Mouse (Mus musculus) c-Kit-positive CD71-negative TER-119-negative erythroid progenitor cells, embryonic 14.5 days (primary cell): ENCODE data around the gene Dnah17.

Experiments
- DNase-seq: peaks from one replicate; pipeline ENCODE4 v3.0.0-alpha.2; 2013; ENCODE audit warnings: low read depth

Gene Dnah17

GRCm38 (mm10) chr11:118085961-118086360 is 44.5 kb downstream of the Dnah17 start:
- no peak for DNase-seq

DNA sequence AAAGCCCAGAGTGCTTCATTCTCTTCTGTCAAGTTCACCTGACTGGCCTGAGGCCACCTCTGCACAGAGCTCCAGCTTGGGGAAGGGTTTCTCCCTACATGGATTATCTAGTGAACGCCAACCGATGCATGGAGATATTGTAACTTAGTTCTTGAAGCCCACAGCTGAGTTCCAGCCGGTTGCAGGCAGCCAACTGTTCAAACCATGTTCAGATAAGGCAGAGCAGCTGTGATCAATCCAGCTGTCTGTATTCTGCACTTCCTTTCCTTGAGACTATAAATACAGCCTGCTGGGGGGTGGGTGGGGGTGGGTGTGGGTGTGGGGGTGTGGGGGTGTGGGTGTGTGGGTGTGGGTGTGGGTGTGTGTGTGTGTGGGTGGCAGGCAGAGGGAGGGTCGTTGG is 45.3 kb downstream of the Dnah17 start:
- no peak for DNase-seq

DNA sequence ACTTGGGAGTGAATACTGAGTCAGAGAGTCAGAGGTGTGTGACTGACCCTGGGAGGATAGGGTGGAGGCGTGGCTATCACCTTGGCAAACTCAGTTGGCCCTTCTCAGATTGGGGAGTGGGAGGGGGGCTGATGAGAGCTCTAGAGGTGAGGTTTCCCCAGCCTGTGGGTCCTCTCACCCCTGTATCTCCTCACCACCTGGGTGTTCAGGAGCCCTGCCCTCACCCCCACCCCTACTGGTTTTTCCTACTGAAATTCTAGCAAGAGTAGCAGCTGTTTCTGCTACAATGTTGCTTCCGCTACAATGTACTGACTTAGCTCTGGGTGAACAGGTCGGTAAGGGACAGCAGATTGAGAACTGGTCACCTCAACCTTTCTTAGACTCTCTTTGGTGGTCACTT is 46.2 kb downstream of the Dnah17 start:
- no peak for DNase-seq

- DNase-seq: peak; percentile 58
These were observed 46.6 kb downstream of the Dnah17 start for GRCm38 (mm10) chr11:118083811-118084210.

GRCm38 (mm10) chr11:118082294-118082693 is 48.1 kb downstream of the Dnah17 start:
- no peak for DNase-seq

DNA sequence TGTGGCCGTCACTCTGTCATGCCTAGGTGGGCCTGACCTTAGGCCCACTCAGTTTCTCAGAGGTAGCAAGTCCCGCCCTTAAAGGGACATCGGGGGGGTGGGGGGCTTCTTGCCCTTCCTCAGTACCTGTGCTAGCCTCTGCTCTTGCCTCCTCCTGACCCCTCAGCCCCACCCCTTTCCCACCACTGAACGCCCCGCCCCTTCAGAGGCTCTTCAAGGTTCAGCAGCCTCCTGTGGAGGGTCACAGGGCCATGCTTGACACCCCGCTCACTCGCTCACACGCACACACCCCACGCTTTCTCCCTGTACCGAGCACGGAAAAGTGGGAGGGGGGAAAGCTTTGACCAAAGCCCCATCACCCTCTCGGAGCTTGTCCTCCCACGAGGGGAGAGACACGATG is 50.7 kb downstream of the Dnah17 start:
- no peak for DNase-seq

- no peak for DNase-seq
These were observed 53.5 kb downstream of the Dnah17 start for GRCm38 (mm10) chr11:118076929-118077328.

DNA sequence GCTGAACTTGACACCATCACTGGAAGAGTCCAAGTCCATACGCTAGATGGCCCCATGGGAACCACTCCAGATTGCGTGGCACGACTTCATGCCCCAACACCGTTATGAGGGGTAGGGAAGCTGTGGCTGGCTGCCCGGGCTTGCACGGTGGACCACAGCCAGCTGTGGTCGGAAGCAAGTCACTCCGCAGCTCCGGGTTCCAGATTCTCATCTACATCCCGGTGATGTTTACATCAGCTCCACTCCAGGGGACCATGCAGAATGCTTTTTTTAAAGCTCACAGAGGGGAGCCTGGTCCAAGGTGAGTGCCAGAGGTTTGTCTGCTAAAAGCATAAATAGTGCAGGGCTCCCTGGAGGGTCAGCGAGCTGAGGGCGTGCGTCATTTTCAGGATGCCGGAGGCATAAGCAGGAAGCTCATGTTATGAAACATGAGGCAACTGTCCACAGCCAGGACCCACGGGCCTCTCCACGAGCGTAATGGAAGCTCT is 55.4 kb downstream of the Dnah17 start:
- no peak for DNase-seq

- DNase-seq: no peak
These were observed 59.1 kb downstream of the Dnah17 start for GRCm38 (mm10) chr11:118071227-118071912.

DNA sequence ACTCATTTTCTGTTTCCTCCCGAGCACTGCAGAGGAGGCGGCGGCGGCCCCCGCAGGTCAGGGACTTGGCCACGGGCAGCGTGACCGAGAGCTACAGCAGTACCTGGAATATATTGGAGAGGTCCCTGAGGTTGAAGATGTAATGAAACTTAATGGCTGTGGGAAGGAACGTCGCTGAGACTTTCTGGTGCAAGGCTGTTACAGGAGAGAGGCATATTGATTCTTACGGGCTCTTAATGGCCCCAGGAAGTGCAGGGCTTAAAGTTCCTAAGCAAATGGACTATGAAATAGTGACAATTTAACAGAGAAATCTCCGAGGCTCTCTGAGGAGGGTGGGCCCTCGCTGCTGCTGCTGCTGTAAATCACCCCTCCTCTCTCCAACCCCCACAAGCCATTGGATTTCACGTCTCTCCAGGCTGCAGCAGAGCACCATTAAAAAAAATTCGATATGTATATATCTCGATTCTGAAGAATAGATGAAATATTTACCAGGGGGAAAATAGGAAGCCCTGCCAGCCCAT is 61.6 kb downstream of the Dnah17 start:
- DNase-seq: no peak

DNA sequence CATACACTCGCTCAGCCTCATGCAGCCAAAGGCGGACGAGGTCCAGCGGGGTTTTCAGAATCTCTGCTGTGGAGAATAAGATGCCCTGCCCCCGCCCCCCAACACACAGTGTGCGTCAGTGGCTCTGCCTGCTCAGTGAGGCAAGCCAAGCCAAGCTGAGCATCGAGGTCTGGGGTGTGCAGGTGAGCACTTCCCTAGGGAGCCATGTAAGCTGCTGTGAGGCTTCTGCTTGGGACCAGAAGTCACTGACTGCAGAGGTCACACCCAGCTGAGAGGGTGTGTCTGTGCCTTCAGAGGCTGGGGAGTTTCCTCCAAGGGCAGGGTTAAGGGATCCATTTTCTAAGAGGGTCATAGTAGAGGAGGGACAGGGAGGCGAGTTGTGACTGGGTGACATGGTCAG is 62.8 kb downstream of the Dnah17 start:
- no peak for DNase-seq

GRCm38 (mm10) chr11:118060038-118060437 is 70.4 kb downstream of the Dnah17 start:
- DNase-seq: no peak

DNA sequence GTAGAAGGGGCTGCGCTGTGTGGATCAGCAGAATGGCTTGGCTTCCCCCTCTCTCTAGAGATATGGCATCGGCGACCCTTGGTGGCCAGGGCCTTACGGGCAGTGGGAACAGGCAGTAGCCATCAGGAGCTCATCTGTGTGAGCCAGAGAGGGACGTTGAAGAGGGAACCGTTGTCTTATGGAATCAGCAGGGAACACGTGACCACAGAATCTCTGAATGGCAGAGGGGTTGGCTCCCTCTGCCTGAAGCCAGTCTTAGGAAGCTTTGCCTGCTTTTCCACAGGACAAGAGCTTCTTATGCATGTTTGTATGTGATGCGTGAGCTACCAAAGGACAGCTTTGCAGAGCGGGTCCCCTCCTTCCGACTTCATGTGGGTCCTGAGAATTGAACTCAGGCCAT is 71.6 kb downstream of the Dnah17 start:
- DNase-seq: no peak

DNA sequence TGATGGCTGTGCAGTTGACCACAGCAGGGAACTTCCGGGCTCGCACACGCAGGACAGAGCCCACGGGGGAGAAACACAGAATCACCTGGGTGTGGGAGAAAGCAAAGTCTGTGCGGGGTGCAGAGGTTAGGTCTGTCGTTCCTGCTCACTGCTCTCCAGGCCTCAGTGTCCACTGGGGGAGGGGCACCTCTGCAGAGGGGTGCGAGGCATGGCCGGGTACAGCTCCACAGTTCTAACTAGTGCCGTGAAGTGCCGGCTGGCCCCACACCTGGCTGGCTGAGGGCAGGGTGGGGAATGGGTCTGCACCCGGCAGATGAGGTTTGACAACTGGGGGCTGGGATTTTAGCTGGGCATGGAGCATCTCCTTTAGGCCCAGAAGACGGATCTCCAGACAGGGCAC is 72.1 kb downstream of the Dnah17 start:
- no peak for DNase-seq

- no peak for DNase-seq
These were observed 80.3 kb downstream of the Dnah17 start for GRCm38 (mm10) chr11:118050174-118050573.

DNA sequence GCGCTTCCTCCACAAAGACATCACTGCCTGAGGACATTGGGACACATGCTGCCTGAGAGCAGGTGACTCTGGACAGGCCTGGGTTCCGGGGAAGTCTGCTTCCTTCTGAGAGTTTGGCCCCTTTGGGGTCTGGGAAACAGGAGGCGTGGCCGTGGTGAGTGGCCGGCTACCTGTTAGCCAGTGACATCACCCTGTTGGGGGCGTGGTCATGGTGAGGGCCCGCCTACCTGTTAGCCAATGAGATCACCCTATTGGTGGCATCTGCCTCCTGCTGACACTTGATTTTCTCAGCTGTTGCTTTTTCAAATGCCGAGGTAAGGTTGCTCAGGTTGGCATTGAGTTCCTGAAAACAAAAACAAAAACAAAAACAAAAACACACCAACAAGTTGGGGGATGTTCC is 80.8 kb downstream of the Dnah17 start:
- no peak for DNase-seq

- DNase-seq: no peak
These were observed 87.0 kb downstream of the Dnah17 start for GRCm38 (mm10) chr11:118043293-118043907.

DNA sequence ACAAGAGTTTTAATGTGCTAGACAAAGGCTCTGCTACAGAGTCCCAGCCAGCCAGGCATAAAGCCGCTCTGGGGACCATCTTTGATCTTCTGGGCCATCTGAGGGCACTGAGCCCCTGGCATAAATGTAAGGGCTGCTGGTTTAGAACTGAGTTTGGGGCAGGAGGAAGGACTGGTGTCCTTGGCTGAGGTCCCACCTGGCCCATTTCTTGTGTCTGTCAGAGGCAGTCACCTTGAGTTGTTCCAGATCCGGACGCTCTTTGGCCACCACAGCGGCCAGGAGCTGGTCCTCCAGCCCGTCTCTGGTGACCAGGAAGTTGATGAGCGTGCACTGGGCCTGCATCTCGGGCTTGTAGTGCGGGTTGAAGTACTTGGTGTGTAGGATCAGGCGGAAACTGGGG is 87.6 kb downstream of the Dnah17 start:
- DNase-seq: no peak

DNA sequence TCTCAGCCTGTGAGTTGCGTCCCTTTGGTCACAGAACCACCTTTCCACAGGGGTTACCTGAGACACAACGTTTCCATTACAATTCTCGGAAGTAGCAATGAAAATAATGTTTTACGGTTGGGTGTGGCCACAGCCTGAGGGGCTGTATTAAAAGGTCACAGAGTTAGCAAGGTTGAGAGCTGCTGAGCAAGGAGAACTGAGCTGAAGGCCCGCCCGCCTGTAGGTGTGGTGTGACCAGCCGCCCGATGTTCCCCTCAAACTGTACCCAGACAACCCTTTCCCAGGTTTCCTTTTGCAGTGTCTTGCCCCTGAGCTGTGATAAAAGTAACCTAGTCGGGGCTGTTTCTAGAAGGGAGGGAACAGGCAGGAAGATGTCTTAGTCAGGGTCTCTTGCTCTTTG is 95.4 kb downstream of the Dnah17 start:
- DNase-seq: no peak

DNA sequence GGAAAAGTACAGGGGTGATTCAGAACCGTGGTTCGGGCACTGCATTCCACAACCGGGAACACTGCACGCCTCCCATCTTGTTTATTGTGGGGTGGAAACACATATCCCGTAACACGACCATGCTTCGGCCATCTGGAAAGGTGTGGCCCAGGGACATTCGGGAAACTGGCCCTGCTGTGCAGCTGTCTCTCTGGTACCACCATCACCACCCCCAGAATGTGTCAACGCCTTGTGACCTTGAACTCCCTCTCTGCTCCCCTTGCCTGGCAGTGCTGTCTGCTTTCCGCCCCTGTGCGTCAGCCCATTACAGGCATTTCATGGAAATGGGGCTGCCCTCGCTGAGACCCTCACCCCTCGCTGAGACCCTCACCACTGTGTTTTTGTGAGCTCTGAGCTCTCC is 96.0 kb downstream of the Dnah17 start:
- no peak for DNase-seq

DNA sequence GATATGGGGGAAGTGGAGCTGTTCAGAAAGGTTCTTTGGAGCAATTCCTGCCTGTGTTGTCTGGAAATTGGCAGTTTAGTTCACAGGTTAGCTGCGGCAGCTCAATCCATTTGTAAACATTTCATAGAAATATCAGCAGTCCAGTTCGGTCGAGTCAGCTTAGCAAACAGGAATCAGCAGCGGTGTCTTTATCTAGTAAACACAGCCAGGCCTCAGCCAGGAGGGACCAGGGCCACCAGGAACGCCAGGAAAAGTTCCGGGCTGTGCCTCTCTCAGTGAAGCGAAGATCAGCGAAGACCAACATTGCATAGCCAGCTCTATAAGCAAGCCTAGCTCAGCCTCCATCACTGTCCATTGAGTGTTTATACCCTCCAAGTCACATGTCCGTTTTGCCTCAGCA is 99.3 kb downstream of the Dnah17 start:
- no peak for DNase-seq

- DNase-seq: no peak
These were observed 101.3 kb downstream of the Dnah17 start for GRCm38 (mm10) chr11:118029170-118029569.

DNA sequence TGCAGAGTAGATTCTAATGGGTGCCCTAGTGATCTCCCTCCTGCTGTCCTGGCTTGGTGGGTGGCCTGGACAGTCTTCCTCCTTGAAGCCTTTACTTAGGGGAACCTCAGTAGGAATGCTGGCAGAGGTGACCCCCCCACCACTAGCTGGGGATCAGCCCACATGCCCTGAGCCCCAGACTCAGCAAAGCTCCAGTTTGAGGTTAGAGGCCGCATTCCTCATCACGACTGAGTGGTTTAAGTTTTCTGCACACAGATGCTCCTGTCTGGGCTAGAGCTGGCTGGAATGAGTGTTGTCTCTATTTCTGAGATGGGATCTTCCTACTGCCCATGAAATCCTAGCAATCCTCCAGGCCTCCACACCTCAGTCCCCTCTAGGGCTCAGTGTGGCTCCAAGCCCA is 106.3 kb downstream of the Dnah17 start:
- no peak for DNase-seq

GRCm38 (mm10) chr11:118023475-118023874 is 107.0 kb downstream of the Dnah17 start:
- DNase-seq: no peak
